Mouse (Mus musculus): ENCODE measurements at regions not wholly inside any gene's neighbourhood (a gene's known extent, or its start where the extent isn't known, plus 50 kb on each side); places are given as distances from the start of the nearest gene placed in this dataset.

DNA sequence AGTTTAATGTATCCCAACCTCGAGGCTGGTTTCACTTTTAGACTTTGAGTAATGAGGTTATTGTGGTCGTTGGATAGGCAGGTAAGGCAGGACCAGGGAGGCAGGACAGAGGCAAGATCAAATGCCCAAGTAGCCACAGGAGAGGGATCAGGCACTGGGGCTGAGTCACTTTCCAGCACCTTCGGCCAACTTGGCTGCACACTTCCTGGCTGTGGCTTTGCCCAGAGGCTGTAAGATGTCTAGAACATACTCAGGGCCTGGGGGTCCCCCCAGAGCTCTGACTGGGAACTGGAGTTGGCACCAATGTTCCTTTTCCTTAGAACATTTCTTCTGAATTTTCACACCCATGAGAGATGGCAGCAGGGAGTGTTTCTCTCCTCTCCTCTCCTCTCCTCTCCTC lies 71.7 kb upstream of the Rxra start:
- no peak for TF ChIP-seq CTCF (conservative IDR thresholded peaks at IDR 0.05; ENCODE audit: insufficient read depth, insufficient read length, low read depth, low read length)
- TF ChIP-seq POLR2A (IDR thresholded peaks at IDR 0.05; ENCODE audit: low read depth, low read length), result no peak

Data from kidney, adult 2 months (tissue).